Mouse (Mus musculus) heart, embryonic 11.5 days (tissue): Measurements from ENCODE around the gene Dmac2. TPM values are rescaled to one million over a fixed set of nuclear protein-coding genes. Genes with fewer than 3 reads are reported as not detected.

ENCODE experiments used
- ATAC-seq: fragments of 200-750 bp; cut with Nextera tagmentation; replicated peaks from 2 replicates; pipeline ENCODE4 v1.8.0; 2017; ENCODE audit warnings: moderate library complexity; ENCODE audit not compliant: insufficient number of reproducible peaks, low FRiP score, low TSS enrichment
- H3K27ac ChIP-seq: fragments of 300-500 bp; sonication (generic); 2 replicates; pipeline ENCODE4 v1.5.1; 2014; ENCODE audit warnings: mild to moderate bottlenecking, low read depth, low read length
- H3K27me3 ChIP-seq: fragments of 300-500 bp; sonication (generic); 2 replicates; pipeline ENCODE4 v1.6.1; 2014; ENCODE audit warnings: mild to moderate bottlenecking, low read length, mixed read lengths; ENCODE audit not compliant: control insufficient read depth, insufficient read depth
- H3K36me3 ChIP-seq: fragments of 300-500 bp; sonication (generic); 2 replicates; pipeline ENCODE4 v1.6.1; 2014; ENCODE audit warnings: mild to moderate bottlenecking, low read length, moderate library complexity, mixed read lengths; ENCODE audit not compliant: control insufficient read depth, insufficient read depth
- H3K4me1 ChIP-seq: fragments of 300-500 bp; sonication (generic); 2 replicates; pipeline ENCODE4 v1.6.1; 2014; ENCODE audit warnings: low read length; ENCODE audit not compliant: control insufficient read depth, insufficient read depth
- H3K4me2 ChIP-seq: fragments of 300-500 bp; sonication (generic); 2 replicates; pipeline ENCODE4 v1.6.1; 2014; ENCODE audit warnings: mild to moderate bottlenecking, moderate library complexity
- H3K4me3 ChIP-seq: fragments of 300-500 bp; sonication (generic); 2 replicates; pipeline ENCODE4 v1.5.1; 2014; ENCODE audit warnings: low read depth, low read length
- H3K9ac ChIP-seq: fragments of 300-500 bp; sonication (generic); 2 replicates; pipeline ENCODE4 v1.6.1; 2014; ENCODE audit warnings: mild to moderate bottlenecking, low read depth, low read length, moderate library complexity
- H3K9me3 ChIP-seq: fragments of 300-500 bp; sonication (generic); replicated peaks from 2 replicates; pipeline ENCODE4 v1.6.1; 2016; ENCODE audit warnings: low read length; ENCODE audit not compliant: control insufficient read depth
- WGBS: fragments of 180-500 bp; shearing (Covaris S2); extraction: QIAGEN DNeasy Blood & Tissue Kit; methylation state at CpG from one replicate; pipeline ENCODE4 v1.1.7; 2014; ENCODE audit not compliant: insufficient replicate concordance; 5-methylcytosine and 5-hydroxymethylcytosine counted together
- polyA plus RNA-seq: library from polyadenylated mRNA; unstranded; fragments of >200 nt; fragmentation: Nextera tagmentation; extraction: Ambion mirVana; gene quantifications from 2 replicates; pipeline ENCODE4 v1.2.1, GENCODE M21; 2014

The Dmac2 gene
- polyA plus RNA-seq, 1 experiment from 2014 or later: 60.3 TPM

- H3K27ac ChIP-seq: no peak overlapping the region
- no peak for ATAC-seq
- no peaks in the 10 kb centered on the region for H3K9me3 ChIP-seq
- peaks cover 2% of the 10 kb centered on the region; the same call in 1 of the 2 replicates for H3K36me3 ChIP-seq
- peaks cover 4% of the 10 kb centered on the region; the same call in 1 of the 2 replicates for H3K4me1 ChIP-seq
- H3K27me3 ChIP-seq: peaks cover 18% of the 10 kb centered on the region
- H3K9ac ChIP-seq: no peak overlapping the region
- no peak overlapping the region for H3K4me2 ChIP-seq
- 87% methylated on average over 4 of the region's 4 CpGs for WGBS
- H3K4me3 ChIP-seq: no peak overlapping the region
Measured at GRCm38 (mm10) chr7:25670096-25670495, 50.9 kb downstream of the Dmac2 start.

GRCm38 (mm10) chr7:25671686-25672085 is 52.5 kb downstream of the Dmac2 start:
- Histone ChIP-seq H3K27ac (no peak overlapping the region), H3K27me3 (peaks cover 32% of the 10 kb centered on the region), H3K4me1 (peaks cover 7% of the 10 kb centered on the region; the same call in 1 of the 2 replicates), H3K36me3 (peaks cover 2% of the 10 kb centered on the region; the same call in 1 of the 2 replicates), H3K4me3 (no peak overlapping the region), H3K9me3 (no peaks in the 10 kb centered on the region), H3K9ac (no peak overlapping the region), H3K4me2 (no peak overlapping the region)
- WGBS: 60% methylated on average over 2 of the region's 2 CpGs
- ATAC-seq: no peak

- Histone ChIP-seq H3K36me3 (peaks cover 2% of the 10 kb centered on the region; the same call in 1 of the 2 replicates), H3K27ac (no peak overlapping the region), H3K9ac (no peak overlapping the region), H3K9me3 (no peaks in the 10 kb centered on the region), H3K27me3 (peaks cover 34% of the 10 kb centered on the region), H3K4me2 (no peak overlapping the region), H3K4me1 (peaks cover 7% of the 10 kb centered on the region; the same call in 1 of the 2 replicates), H3K4me3 (no peak overlapping the region)
- ATAC-seq: no peak
- WGBS: 50% methylated on average over 4 of the region's 4 CpGs
Measured at GRCm38 (mm10) chr7:25672442-25672841, 53.2 kb downstream of the Dmac2 start.

DNA sequence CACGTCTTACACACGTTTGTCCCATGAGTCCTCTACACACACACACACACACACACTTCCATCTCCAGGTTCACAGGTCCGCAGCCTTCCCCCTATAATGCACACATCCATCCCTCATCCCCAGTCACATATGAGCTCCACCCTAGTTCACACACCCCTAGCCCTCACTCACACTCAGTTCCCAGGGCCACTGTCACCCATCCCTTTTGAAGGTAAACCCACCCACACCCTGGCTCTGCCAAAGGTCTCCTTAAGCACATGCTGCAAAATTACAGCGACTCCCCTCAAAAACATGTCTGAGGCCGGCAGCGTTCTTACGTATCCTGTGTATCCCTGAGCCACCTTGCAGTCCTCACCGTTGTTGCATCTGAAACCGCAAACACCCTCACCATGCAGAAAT is 55.1 kb downstream of the Dmac2 start:
- no peaks in the 10 kb centered on the region for H3K9me3 ChIP-seq
- no peak overlapping the region for H3K4me3 ChIP-seq
- no peaks in the 10 kb centered on the region for H3K36me3 ChIP-seq
- peaks cover 7% of the 10 kb centered on the region; the same call in 1 of the 2 replicates for H3K4me1 ChIP-seq
- H3K27ac ChIP-seq: no peak overlapping the region
- H3K9ac ChIP-seq: no peak overlapping the region
- ATAC-seq: no peak
- peak overlapping the region; percentile 65 for H3K4me2 ChIP-seq
- 27% methylated on average over 9 of the region's 9 CpGs for WGBS
- peaks cover 34% of the 10 kb centered on the region for H3K27me3 ChIP-seq

- Histone ChIP-seq H3K4me2 (peak within 1 kb of the TSS; percentile 65), H3K36me3 (no peaks in the 10 kb centered on the region), H3K9ac (peak within 1 kb of the TSS; percentile 54), H3K27me3 (peaks cover 34% of the 10 kb centered on the region), H3K9me3 (no peaks in the 10 kb centered on the region), H3K4me3 (peak within 1 kb of the TSS; percentile 41), H3K4me1 (peaks cover 7% of the 10 kb centered on the region; the same call in 1 of the 2 replicates), H3K27ac (no peak within 1 kb of the TSS)
- no peak for ATAC-seq
- WGBS: 3% methylated on average over 29 of the region's 29 CpGs
Measured at GRCm38 (mm10) chr7:25674719-25675300, 55.6 kb downstream of the Dmac2 start, which contains the start of gene Tmem91. Tmem91 (minus strand) TSS chr7:25675166.

Other genes with a start within 250 kb of the Dmac2 start
- gene Cnfn, start 249.7 kb upstream of the Dmac2 start, polyA plus RNA-seq: not detected in 2 replicates
- gene Lipe, start 220.7 kb upstream of the Dmac2 start, polyA plus RNA-seq: 1.6 and 2.1 TPM in 2 replicates
- gene Cxcl17, start 206.5 kb upstream of the Dmac2 start, polyA plus RNA-seq: not detected in 2 replicates
- 1.9 and 2.3 TPM in 2 replicates for gene Ceacam1, start 141.8 kb upstream of the Dmac2 start, polyA plus RNA-seq
- not detected in 2 replicates for gene Ceacam2, start 79.6 kb upstream of the Dmac2 start, polyA plus RNA-seq
- gene Erich4, start 3.5 kb upstream of the Dmac2 start, polyA plus RNA-seq: not detected in 2 replicates
- gene B3gnt8, start 7.2 kb downstream of the Dmac2 start, polyA plus RNA-seq: 2.5 and 4.0 TPM in 2 replicates
- gene Bckdha, start 39.6 kb downstream of the Dmac2 start, polyA plus RNA-seq: 41.4 and 45.7 TPM in 2 replicates
- gene Exosc5, start 39.8 kb downstream of the Dmac2 start, polyA plus RNA-seq: 40.4 and 44.8 TPM in 2 replicates
- 1.2 and 2.0 TPM in 2 replicates for gene Tmem91, start 55.8 kb downstream of the Dmac2 start, polyA plus RNA-seq
- gene B9d2, start 61.4 kb downstream of the Dmac2 start, polyA plus RNA-seq: 28.0 and 29.5 TPM in 2 replicates
- gene Tgfb1, start 67.6 kb downstream of the Dmac2 start, polyA plus RNA-seq: 3.5 and 3.6 TPM in 2 replicates
- 25.5 and 25.6 TPM in 2 replicates for gene Ccdc97, start 99.7 kb downstream of the Dmac2 start, polyA plus RNA-seq
- 47.7 and 53.3 TPM in 2 replicates for gene Hnrnpul1, start 135.3 kb downstream of the Dmac2 start, polyA plus RNA-seq
- 53.6 and 54.5 TPM in 2 replicates for gene Axl, start 169.3 kb downstream of the Dmac2 start, polyA plus RNA-seq
- 4.0 and 5.5 TPM in 2 replicates for gene Cyp2s1, start 197.5 kb downstream of the Dmac2 start, polyA plus RNA-seq